Mouse (Mus musculus): Measurements from ENCODE around the gene Neu2. TPM values are rescaled to one million over a fixed set of nuclear protein-coding genes. Genes with fewer than 3 reads are reported as not detected.

Neu2 gene
- polyA plus RNA-seq, 1 experiment from 2014 or later, result not detected

DNA sequence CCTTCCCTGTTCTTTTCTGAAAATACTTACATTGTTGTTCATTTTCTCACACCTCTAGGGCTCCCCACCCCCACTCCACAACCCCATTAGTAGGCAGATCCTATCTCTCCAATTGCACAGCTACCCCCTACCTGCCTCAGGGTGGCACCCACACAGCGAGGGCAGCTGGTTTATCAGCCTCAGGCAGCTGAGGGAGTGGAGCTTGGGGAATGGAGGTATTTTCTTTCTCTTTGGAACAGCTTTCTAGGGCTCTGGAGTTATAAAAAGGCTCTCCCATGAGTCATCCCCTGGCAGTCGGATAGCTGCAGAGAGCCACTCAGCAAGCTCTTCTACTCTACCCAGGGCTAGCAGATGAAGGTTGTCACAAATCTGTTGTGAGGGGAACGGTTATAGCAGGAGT lies 84.6 kb downstream of the Neu2 start:
- Histone ChIP-seq H3K36me3 (no peaks in the 10 kb centered on the region), H3K4me3 (no peak overlapping the region), H3K27ac (no peak overlapping the region), H3K9ac (no peak overlapping the region), H3K27me3 (no peaks in the 10 kb centered on the region), H3K4me2 (no peak overlapping the region), H3K9me3 (no peaks in the 10 kb centered on the region), H3K4me1 (0 out of 2 replicates have a peak, but pooled peaks cover 2% of the 10 kb centered on the region)
- ATAC-seq (ENCODE audit: insufficient number of reproducible peaks, low FRiP score, low TSS enrichment, low read depth), result no peak
- WGBS, result 53% methylated on average over 3 of the region's 3 CpGs

DNA sequence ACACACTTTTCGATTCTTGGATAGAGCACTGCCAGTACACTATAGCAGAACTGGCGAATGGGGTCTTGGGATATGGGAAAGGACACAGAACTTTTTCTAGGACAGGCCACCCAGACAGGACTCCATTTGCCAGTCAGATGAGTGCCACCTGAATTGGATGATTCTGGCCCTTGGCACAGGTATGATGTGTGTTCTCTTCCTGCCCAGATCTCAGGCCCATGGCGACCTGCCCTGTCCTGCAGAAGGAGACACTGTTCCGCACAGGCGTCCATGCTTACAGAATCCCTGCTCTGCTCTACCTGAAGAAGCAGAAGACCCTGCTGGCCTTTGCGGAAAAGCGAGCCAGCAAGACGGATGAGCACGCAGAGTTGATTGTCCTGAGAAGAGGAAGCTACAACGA lies 85.0 kb downstream of the Neu2 start:
- Histone ChIP-seq H3K4me2 (no peak overlapping the region), H3K36me3 (no peaks in the 10 kb centered on the region), H3K27ac (no peak overlapping the region), H3K4me1 (0 out of 2 replicates have a peak, but pooled peaks cover 2% of the 10 kb centered on the region), H3K4me3 (no peak overlapping the region), H3K9ac (no peak overlapping the region), H3K9me3 (no peaks in the 10 kb centered on the region), H3K27me3 (no peaks in the 10 kb centered on the region)
- 94% methylated on average over 10 of the region's 10 CpGs for WGBS
- no peak for ATAC-seq (ENCODE audit: insufficient number of reproducible peaks, low FRiP score, low TSS enrichment, low read depth)

DNA sequence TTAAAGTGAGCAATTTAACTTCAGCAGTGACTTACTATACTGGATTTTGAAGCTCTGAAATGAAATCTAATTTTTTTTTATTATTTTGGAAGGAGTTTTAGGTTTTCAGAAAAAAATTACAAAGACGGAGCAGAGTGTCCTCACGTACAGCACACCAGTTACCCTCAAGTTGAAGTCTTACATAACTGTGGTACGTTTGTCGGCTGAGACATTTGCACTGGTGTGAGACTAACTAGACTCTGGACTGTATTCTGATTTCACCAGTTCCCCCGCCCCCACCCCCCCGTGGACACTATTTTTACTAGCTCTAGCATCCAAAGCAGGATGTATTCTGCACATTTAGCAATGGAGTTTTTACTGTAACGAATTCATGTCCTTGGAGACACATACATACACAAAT lies 90.8 kb downstream of the Neu2 start:
- Histone ChIP-seq H3K4me3 (no peak overlapping the region), H3K4me2 (no peak overlapping the region), H3K9ac (no peak overlapping the region), H3K27ac (no peak overlapping the region), H3K27me3 (no peaks in the 10 kb centered on the region), H3K4me1 (no peaks in the 10 kb centered on the region), H3K9me3 (no peaks in the 10 kb centered on the region), H3K36me3 (no peaks in the 10 kb centered on the region)
- ATAC-seq (ENCODE audit: insufficient number of reproducible peaks, low FRiP score, low TSS enrichment, low read depth), result no peak
- 69% methylated on average over 7 of the region's 7 CpGs for WGBS

DNA sequence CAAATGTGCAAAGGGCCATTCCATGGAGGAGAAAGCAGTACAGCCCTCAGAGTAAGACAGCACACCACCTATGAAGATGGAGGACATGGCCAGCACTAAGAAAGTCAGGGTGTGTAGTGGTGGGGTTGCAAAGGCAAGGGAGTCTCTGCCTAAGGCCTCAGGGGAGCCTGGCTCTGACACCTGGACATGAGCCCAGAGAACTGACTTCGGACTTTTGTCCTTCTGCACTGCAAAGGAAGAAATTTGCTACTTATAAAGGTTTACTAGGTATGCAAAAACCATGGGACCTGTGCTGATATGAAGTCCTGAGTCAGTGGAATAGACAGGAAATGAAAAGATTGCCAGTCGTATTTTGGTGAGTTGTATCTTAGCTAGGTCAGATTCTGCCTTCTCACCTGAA lies 92.1 kb downstream of the Neu2 start:
- Histone ChIP-seq H3K4me2 (no peak overlapping the region), H3K27ac (no peak overlapping the region), H3K36me3 (no peaks in the 10 kb centered on the region), H3K9me3 (no peaks in the 10 kb centered on the region), H3K4me3 (no peak overlapping the region), H3K4me1 (no peaks in the 10 kb centered on the region), H3K9ac (no peak overlapping the region), H3K27me3 (no peaks in the 10 kb centered on the region)
- WGBS, result 69% methylated on average over 2 of the region's 2 CpGs
- ATAC-seq (ENCODE audit: insufficient number of reproducible peaks, low FRiP score, low TSS enrichment, low read depth), result no peak

DNA sequence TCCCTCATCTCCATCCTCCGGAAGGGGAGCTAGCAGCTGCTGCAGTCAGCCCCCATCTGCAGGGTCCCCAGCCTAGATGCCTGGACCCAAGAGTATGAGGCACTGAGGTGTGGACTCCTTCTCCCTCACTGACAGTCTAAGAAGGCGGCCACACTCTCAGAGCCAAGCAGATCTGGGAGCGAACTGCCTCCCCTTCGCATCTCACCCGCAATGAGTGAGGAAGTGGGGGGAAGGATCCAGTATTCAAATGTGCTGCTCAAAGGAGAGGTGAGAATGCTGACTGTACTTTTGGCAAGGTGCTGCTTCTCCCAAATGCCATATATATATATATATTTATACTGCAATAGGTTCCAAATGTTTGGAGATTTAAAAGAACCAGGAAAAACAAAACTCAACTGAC lies 93.7 kb downstream of the Neu2 start:
- 85% methylated on average over 5 of the region's 5 CpGs for WGBS
- ATAC-seq (ENCODE audit: insufficient number of reproducible peaks, low FRiP score, low TSS enrichment, low read depth), result no peak
- H3K9ac ChIP-seq, result no peak overlapping the region
- no peaks in the 10 kb centered on the region for H3K27me3 ChIP-seq
- no peaks in the 10 kb centered on the region for H3K9me3 ChIP-seq
- H3K27ac ChIP-seq, result no peak overlapping the region
- no peak overlapping the region for H3K4me3 ChIP-seq
- no peak overlapping the region for H3K4me2 ChIP-seq
- no peaks in the 10 kb centered on the region for H3K4me1 ChIP-seq
- no peaks in the 10 kb centered on the region for H3K36me3 ChIP-seq

DNA sequence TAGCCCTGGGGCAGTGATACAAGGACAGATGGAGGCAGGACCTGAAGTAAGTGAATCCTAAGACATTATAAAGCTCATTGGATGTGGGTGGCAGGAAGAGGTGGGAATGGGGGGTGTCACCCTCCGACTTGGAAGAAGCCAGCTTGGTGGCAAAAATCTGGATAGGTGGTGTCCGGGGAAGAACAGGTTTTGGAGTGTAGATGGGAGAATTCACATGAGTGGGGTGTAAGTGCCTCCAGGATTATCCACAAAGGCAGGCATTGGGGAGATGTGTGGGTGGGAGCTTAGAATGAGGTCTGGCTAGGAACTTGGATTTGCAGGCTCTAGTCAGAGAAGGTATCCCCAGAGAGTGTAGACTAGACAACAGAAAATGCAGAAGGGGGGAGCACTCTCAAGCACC lies 95.6 kb downstream of the Neu2 start:
- Histone ChIP-seq H3K4me3 (no peak overlapping the region), H3K27ac (no peak overlapping the region), H3K4me2 (no peak overlapping the region), H3K9ac (no peak overlapping the region), H3K9me3 (no peaks in the 10 kb centered on the region), H3K36me3 (no peaks in the 10 kb centered on the region), H3K4me1 (no peaks in the 10 kb centered on the region), H3K27me3 (no peaks in the 10 kb centered on the region)
- WGBS, result 68% methylated on average over 2 of the region's 2 CpGs
- ATAC-seq (ENCODE audit: insufficient number of reproducible peaks, low FRiP score, low TSS enrichment, low read depth), result no peak

DNA sequence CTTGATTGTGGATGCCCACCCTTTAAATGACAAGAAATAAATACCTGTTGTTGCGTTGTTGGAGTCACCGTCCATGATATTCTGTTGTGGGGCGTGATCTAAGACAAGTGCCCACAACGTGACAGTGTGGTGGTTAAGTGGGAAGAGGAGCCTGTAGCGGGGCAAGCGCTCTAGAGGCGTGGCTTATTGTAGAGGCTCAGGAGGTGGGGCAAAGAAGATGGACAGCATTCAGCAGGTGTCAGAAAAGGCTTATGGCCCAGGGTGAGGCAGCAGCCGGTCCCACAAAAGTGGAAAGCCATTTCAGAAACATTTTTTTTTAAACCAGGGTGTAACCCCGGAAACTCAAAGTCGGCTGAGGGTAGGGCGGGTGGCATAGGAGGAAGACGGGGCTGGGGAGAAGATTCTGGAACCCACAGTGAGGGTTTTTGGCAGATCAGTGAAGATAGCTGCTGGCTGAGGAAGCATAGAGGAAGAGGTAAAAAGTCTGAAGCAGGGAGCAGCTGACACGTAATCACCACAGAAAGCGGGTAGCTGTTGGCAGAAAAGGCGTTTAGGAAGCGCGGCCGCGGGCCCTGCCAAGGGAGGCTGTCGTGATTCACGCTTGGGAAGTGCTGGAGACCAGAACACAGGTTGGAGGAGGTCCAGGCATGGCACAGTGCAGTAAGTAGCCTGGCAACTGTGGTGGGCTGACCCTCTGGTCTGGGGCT lies 97.8 kb downstream of the Neu2 start:
- no peak overlapping the region for H3K27ac ChIP-seq
- H3K4me3 ChIP-seq, result no peak overlapping the region
- no peaks in the 10 kb centered on the region for H3K9me3 ChIP-seq
- no peaks in the 10 kb centered on the region for H3K27me3 ChIP-seq
- no peaks in the 10 kb centered on the region for H3K36me3 ChIP-seq
- no peak for ATAC-seq (ENCODE audit: insufficient number of reproducible peaks, low FRiP score, low TSS enrichment, low read depth)
- no peak overlapping the region for H3K4me2 ChIP-seq
- H3K9ac ChIP-seq, result no peak overlapping the region
- 73% methylated on average over 21 of the region's 21 CpGs for WGBS
- no peaks in the 10 kb centered on the region for H3K4me1 ChIP-seq

DNA sequence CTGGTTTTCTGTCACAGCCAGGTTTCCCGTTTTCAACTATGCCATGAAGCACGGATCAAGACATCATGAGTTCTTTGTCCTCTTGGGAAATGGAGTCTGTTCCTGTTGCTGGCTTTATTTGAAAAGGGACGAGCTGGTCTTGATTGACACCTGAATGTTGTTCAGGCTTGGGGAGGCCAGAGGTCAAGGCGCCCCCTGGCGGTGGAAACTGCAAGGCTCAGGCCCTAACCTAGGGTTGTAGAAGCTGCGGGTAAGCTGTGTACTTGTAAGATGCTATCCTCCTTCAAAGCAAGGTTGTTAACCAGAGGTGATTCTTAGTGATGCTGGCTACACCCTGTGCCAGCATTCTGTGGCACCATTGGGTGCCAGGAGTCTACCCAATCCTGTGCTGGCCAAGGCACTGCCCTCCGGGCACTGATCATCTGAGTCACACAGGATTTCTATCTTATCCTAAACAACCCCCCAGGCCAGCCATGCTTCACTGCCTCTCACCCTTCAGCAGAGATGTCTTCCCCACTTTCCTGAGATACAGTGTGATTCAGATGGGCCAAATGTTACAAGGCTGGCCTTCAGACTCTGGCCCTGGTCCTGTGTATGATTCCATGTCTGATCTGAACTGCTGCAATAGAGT lies 98.8 kb downstream of the Neu2 start:
- Histone ChIP-seq H3K9ac (no peak overlapping the region), H3K27ac (no peak overlapping the region), H3K36me3 (no peaks in the 10 kb centered on the region), H3K9me3 (no peaks in the 10 kb centered on the region), H3K4me1 (no peaks in the 10 kb centered on the region), H3K27me3 (no peaks in the 10 kb centered on the region), H3K4me3 (no peak overlapping the region), H3K4me2 (no peak overlapping the region)
- 38% methylated on average over 7 of the region's 7 CpGs for WGBS
- ATAC-seq (ENCODE audit: insufficient number of reproducible peaks, low FRiP score, low TSS enrichment, low read depth), result no peak

DNA sequence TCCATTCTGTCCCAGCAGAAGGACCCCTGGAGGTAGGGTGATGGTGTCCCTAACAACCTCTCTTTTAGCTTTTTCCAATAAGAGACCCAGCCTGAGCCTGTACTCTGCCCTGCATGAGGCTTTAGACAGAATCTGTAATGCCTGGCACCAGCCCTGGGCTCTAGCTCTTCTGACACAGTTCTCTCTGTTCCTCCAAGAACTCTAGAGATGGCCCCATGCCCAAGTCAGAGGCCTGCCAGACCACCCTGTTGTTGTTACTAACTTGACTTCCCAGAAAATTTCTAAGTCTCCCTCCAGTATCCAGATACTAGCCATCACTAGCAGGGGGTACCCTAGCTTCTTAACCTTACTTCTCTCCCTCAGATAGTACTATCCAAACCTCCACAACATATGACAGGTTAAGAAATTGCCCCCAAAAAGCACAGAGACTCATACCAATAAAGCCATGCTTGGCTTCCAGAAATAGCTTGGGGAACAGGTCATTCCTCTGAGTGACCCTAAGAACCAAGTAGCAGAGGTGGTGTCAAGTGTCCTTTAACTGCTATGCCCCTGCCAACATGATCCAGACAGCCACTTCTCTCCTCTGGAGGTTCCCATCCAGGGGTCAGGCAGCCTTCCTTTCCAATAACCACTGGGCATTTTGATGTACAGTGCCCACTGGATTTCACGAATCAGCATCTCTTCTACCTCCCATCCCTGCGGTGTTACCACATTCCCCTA lies 105.0 kb downstream of the Neu2 start:
- H3K9ac ChIP-seq, result no peak overlapping the region
- no peak for ATAC-seq (ENCODE audit: insufficient number of reproducible peaks, low FRiP score, low TSS enrichment, low read depth)
- no peak overlapping the region for H3K4me2 ChIP-seq
- no peak overlapping the region for H3K4me3 ChIP-seq
- H3K27ac ChIP-seq, result no peak overlapping the region
- H3K27me3 ChIP-seq, result 0 out of 2 replicates have a peak, but pooled peaks cover 2% of the 10 kb centered on the region
- no peaks in the 10 kb centered on the region for H3K36me3 ChIP-seq
- H3K9me3 ChIP-seq, result no peaks in the 10 kb centered on the region
- 74% methylated on average over 2 of the region's 2 CpGs for WGBS
- no peaks in the 10 kb centered on the region for H3K4me1 ChIP-seq

DNA sequence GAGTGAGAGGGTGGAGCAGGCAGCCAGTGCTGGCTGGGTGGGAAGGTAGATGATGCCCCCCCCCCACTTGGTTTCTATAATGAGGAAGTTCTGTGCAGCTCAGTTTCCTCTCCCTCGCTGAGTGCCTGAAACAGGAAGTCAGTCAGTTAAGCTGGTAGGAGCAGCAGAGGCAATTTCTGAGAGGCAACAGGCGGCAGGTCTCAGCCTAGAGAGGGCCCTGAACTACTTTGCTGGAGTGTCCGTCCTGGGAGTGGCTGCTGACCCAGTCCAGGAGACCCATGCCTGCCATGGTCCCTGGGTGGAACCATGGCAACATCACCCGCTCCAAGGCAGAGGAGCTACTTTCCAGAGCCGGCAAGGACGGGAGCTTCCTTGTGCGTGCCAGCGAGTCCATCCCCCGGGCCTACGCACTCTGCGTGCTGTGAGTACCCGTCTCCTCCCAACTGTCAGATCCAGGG lies 110.6 kb downstream of the Neu2 start, which contains the start of gene Inpp5d:
Gene Inpp5d (plus strand): TSS at position 102 of the 458 bp plus-strand sequence.
- no peaks in the 10 kb centered on the region for H3K4me1 ChIP-seq
- H3K27ac ChIP-seq, result 0 out of 2 replicates have a peak within 1 kb of the TSS, but pooled peaks have one; percentile 23
- H3K9ac ChIP-seq, result no peak within 1 kb of the TSS
- H3K4me2 ChIP-seq, result 0 out of 2 replicates have a peak within 1 kb of the TSS, but pooled peaks have one; percentile 10
- no peaks in the 10 kb centered on the region for H3K9me3 ChIP-seq
- ATAC-seq (ENCODE audit: insufficient number of reproducible peaks, low FRiP score, low TSS enrichment, low read depth), result no peak
- no peaks in the 10 kb centered on the region for H3K36me3 ChIP-seq
- WGBS, result 75% methylated on average over 12 of the region's 12 CpGs
- peak within 1 kb of the TSS; percentile 16 for H3K4me3 ChIP-seq
- H3K27me3 ChIP-seq, result no peaks in the 10 kb centered on the region

DNA sequence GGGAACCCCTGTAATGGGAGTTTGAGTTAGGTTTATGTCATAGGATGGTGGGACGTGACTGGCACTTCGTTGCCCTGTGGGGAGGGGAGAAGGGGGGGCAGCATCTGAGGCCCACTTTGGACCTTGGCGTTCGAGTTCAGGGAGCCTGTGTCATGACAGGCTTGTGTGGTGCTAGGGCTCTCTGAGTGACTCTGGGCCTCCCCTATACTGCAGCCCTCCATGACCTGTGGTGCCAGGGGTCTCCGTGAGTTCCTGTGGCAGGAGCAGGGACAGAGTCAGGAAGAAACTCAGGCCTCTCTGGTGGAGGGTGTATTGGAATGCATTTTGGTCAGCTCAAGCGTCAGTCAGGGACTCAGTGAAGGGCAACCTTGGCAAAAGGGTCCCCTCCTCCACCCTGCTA lies 111.0 kb downstream of the Neu2 start:
- Histone ChIP-seq H3K27me3 (no peaks in the 10 kb centered on the region), H3K9me3 (no peaks in the 10 kb centered on the region), H3K4me1 (no peaks in the 10 kb centered on the region), H3K4me3 (peak overlapping the region; percentile 16), H3K36me3 (no peaks in the 10 kb centered on the region), H3K4me2 (0 out of 2 replicates have a peak overlapping the region, but pooled peaks have one; percentile 10), H3K27ac (no peak overlapping the region), H3K9ac (no peak overlapping the region)
- ATAC-seq (ENCODE audit: insufficient number of reproducible peaks, low FRiP score, low TSS enrichment, low read depth), result no peak
- WGBS, result 72% methylated on average over 6 of the region's 6 CpGs

Data from limb, embryonic 15.5 days (tissue).